Mouse (Mus musculus) MEL (cell line): ENCODE measurements around the gene Bmp7. TPM values are rescaled to one million over a fixed set of nuclear protein-coding genes. Genes with fewer than 3 reads are reported as not detected.

Source experiments
- DNase-seq: peaks from one replicate; pipeline ENCODE4 v3.0.0; 2011; ENCODE audit warnings: low read depth, low spot score
- H3K27ac ChIP-seq: 2 replicates; pipeline ENCODE4 v1.5.1; 2012; ENCODE audit warnings: low read depth, mild to moderate bottlenecking, control low read depth, low read length, moderate library complexity; ENCODE audit not compliant: control insufficient read depth
- H3K27me3 ChIP-seq, 2 experiments: fragments of 150-350 bp in 1 of 2; sonication (generic) in 1 of 2; 2 replicates each; pipeline ENCODE4 v1.6.1; 2012; ENCODE audit warnings: low read length in 2 of 2, mild to moderate bottlenecking in 2 of 2, improper control_type of control experiment in 1 of 2, moderate library complexity in 1 of 2; ENCODE audit not compliant: insufficient read depth in 2 of 2, control insufficient read depth in 1 of 2
- H3K36me3 ChIP-seq, 2 experiments: 2 replicates each; pipeline ENCODE4 v1.6.1; 2012 to 2014; ENCODE audit warnings: low read length in 2 of 2, improper control_type of control experiment in 1 of 2, inconsistent platforms in 1 of 2, mild to moderate bottlenecking in 1 of 2; ENCODE audit not compliant: insufficient read depth in 2 of 2, control insufficient read depth in 1 of 2
- H3K4me1 ChIP-seq, 2 experiments: fragments of 150-350 bp in 1 of 2; sonication (generic) in 1 of 2; 2 replicates each; pipeline ENCODE4 v1.6.1; 2012; ENCODE audit warnings: low read length in 2 of 2, improper control_type of control experiment in 1 of 2, mild to moderate bottlenecking in 1 of 2; ENCODE audit not compliant: insufficient read depth in 2 of 2, control insufficient read depth in 1 of 2
- H3K4me3 ChIP-seq, 2 experiments: fragments of 150-350 bp in 1 of 2; sonication (generic) in 1 of 2; 2 replicates each; pipeline ENCODE4 v1.5.1; 2012; ENCODE audit warnings: low read depth in 2 of 2, low read length in 2 of 2, mild to moderate bottlenecking in 2 of 2, moderate library complexity in 2 of 2, control low read depth in 1 of 2, improper control_type of control experiment in 1 of 2; ENCODE audit not compliant: control insufficient read depth in 1 of 2, insufficient read depth in 1 of 2
- H3K79me2 ChIP-seq: 2 replicates; pipeline ENCODE4 v1.6.1; 2012; ENCODE audit warnings: mild to moderate bottlenecking, low read length, moderate library complexity; ENCODE audit not compliant: control insufficient read depth, poor library complexity, insufficient read depth
- H3K9ac ChIP-seq: 2 replicates; pipeline ENCODE4 v1.6.1; 2012; ENCODE audit warnings: low read depth, mild to moderate bottlenecking, control low read depth, low read length, moderate library complexity; ENCODE audit not compliant: control insufficient read depth, poor library complexity, severe bottlenecking
- H3K9me3 ChIP-seq: fragments of 150-350 bp; sonication (generic); replicated peaks from 2 replicates; pipeline ENCODE4 v1.6.1; 2012; ENCODE audit warnings: mild to moderate bottlenecking, low read length, improper control_type of control experiment, moderate library complexity; ENCODE audit not compliant: insufficient read depth
- BHLHE40 ChIP-seq: IDR thresholded peaks from 2 replicates; pipeline ENCODE4 v1.6.1; 2012; ENCODE audit warnings: low read depth, mild to moderate bottlenecking, inconsistent platforms, low read length, improper control_type of control experiment, borderline replicate concordance
- CHD2 ChIP-seq: IDR thresholded peaks from 2 replicates; pipeline ENCODE4 v1.6.1; 2011; ENCODE audit warnings: low read length, improper control_type of control experiment
- CTCF ChIP-seq, 3 experiments: IDR thresholded peaks in 2 of 3; conservative IDR thresholded peaks in 1 of 3; 2 replicates each; pipeline ENCODE4 v1.5.1; 2011 to 2012; ENCODE audit warnings: low read length in 3 of 3, low read depth in 2 of 3, mild to moderate bottlenecking in 2 of 3, improper control_type of control experiment in 1 of 3, inconsistent platforms in 1 of 3, mixed read lengths in 1 of 3, moderate library complexity in 1 of 3; ENCODE audit not compliant: control insufficient read depth in 1 of 3, insufficient read depth in 1 of 3, poor library complexity in 1 of 3, severe bottlenecking in 1 of 3
- E2F4 ChIP-seq: IDR thresholded peaks from 2 replicates; pipeline ENCODE4 v1.6.1; 2011; ENCODE audit warnings: low read depth, low read length, improper control_type of control experiment, borderline replicate concordance
- ELF1 ChIP-seq: IDR thresholded peaks from 2 replicates; pipeline ENCODE4 v1.6.1; 2014; ENCODE audit warnings: low read depth, mild to moderate bottlenecking, inconsistent platforms, low read length, improper control_type of control experiment, moderate library complexity
- ETS1 ChIP-seq: IDR thresholded peaks from 2 replicates; pipeline ENCODE4 v1.6.1; 2012; ENCODE audit warnings: low read depth, mild to moderate bottlenecking, inconsistent platforms, low read length, improper control_type of control experiment, moderate library complexity
- GABPA ChIP-seq: IDR thresholded peaks from 2 replicates; pipeline ENCODE4 v1.6.1; 2012; ENCODE audit warnings: low read depth, mild to moderate bottlenecking, inconsistent platforms, low read length, improper control_type of control experiment, moderate library complexity
- JUND ChIP-seq: IDR thresholded peaks from 2 replicates; pipeline ENCODE4 v1.6.1; 2011; ENCODE audit warnings: low read depth, mild to moderate bottlenecking, improper control_type of control experiment, low read length
- KAT2A ChIP-seq: conservative IDR thresholded peaks from 2 replicates; pipeline ENCODE4 v1.6.1; 2012; ENCODE audit warnings: low read depth, low read length, improper control_type of control experiment, inconsistent platforms
- MYB ChIP-seq: IDR thresholded peaks from 2 replicates; pipeline ENCODE4 v1.6.1; 2011; ENCODE audit warnings: mild to moderate bottlenecking, low read depth, low read length, improper control_type of control experiment
- NELFE ChIP-seq: IDR thresholded peaks from 2 replicates; pipeline ENCODE4 v1.6.1; 2011; ENCODE audit warnings: low read depth, low read length, improper control_type of control experiment
- POLR2A ChIP-seq, 2 experiments: IDR thresholded peaks; 2 replicates each; pipeline ENCODE4 v1.6.1; 2011 to 2012; ENCODE audit warnings: low read length in 2 of 2, mild to moderate bottlenecking in 2 of 2, control low read depth in 1 of 2, improper control_type of control experiment in 1 of 2, low read depth in 1 of 2, moderate library complexity in 1 of 2; ENCODE audit not compliant: control insufficient read depth in 1 of 2, insufficient read depth in 1 of 2, poor library complexity in 1 of 2
- POLR2AphosphoS5 ChIP-seq: IDR thresholded peaks from 2 replicates; pipeline ENCODE4 v1.6.1; 2012; ENCODE audit warnings: low read depth, borderline replicate concordance, mild to moderate bottlenecking, inconsistent platforms, low read length, moderate library complexity, mixed read lengths
- SMC3 ChIP-seq: IDR thresholded peaks from 2 replicates; pipeline ENCODE4 v1.6.1; 2011; ENCODE audit warnings: low read depth, low read length, improper control_type of control experiment
- ZC3H11A ChIP-seq: IDR thresholded peaks from 2 replicates; pipeline ENCODE4 v1.6.1; 2012; ENCODE audit warnings: low read depth, mild to moderate bottlenecking, inconsistent platforms, low read length, improper control_type of control experiment
- ZKSCAN1 ChIP-seq: IDR thresholded peaks from 2 replicates; pipeline ENCODE4 v1.6.1; 2012; ENCODE audit warnings: low read depth, mild to moderate bottlenecking, inconsistent platforms, low read length, improper control_type of control experiment, moderate library complexity
- ZMIZ1 ChIP-seq: IDR thresholded peaks from 2 replicates; pipeline ENCODE4 v1.6.1; 2012; ENCODE audit warnings: low read depth, mild to moderate bottlenecking, inconsistent platforms, low read length, improper control_type of control experiment, moderate library complexity
- ZNF384 ChIP-seq: IDR thresholded peaks from 2 replicates; pipeline ENCODE4 v1.6.1; 2012; ENCODE audit warnings: low read depth, mild to moderate bottlenecking, inconsistent platforms, low read length, improper control_type of control experiment
- polyA plus RNA-seq, 2 experiments: library from polyadenylated mRNA; stranded (reverse) in 1 of 2; unstranded in 1 of 2; fragments of >175 nt in 1 of 2; fragments of >200 nt in 1 of 2; gene quantifications; 2 replicates each; pipeline versions ENCODE4 v1.2.1 to v1.2.4; 2012; ENCODE audit warnings: low replicate concordance in 2 of 2, low read depth in 1 of 2; ENCODE audit not compliant: insufficient read length in 2 of 2, insufficient read depth in 1 of 2, missing spikeins in 1 of 2
- total RNA-seq: library from RNA; depleted of rRNA; stranded (reverse); fragments of 300-350 nt; gene quantifications from 2 replicates; pipeline ENCODE4 v1.2.3, GENCODE M21; 2012

Bmp7 gene
- total and polyA plus RNA-seq, 3 experiments: not detected

DNA sequence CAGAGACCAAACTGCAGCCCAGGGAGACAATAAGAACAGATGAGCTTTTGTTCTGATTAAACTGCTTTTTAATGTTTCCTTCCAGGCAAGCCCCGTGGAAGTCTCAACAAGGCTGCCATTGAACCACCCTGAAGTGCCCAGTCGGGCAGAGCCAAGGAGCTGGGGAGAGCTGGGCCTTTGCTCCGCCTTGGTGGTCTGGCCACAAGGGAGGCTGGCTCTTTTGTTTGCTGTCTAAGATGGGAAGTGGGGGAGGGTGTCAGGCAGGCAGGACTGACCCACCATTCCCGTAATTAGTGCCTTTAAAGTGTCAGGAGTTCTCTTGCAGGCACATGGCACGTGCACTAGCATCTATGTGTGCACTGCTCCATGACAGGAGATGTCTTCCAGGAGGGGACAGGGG is 18.5 kb upstream of the Bmp7 start:
- DNase-seq: no peak

DNA sequence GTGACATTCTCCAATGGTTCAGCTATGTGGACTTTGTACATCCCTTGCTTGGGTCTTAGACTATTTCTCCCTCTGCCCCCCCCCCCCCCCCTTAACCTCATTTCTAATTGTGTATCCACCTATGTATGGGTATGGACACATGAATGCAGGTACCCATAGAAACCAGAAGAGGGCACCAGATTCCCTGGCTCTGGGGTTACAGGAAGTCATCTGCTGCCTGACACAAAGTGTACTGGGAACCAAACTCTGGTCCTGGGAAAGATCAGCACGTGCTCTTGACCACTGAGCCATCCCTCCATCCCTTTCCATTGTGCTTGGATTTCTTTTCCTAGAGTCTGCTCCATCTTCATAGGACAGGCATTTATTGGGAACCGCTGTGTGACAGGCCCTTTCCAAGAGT is 11.9 kb upstream of the Bmp7 start:
- Histone ChIP-seq H3K9ac (no peak overlapping the region), H3K79me2 (no peaks in the 10 kb centered on the region), H3K36me3 (no peaks in the 10 kb centered on the region), H3K27ac (no peak overlapping the region), H3K9me3 (no peaks in the 10 kb centered on the region), H3K27me3 (no peaks in the 10 kb centered on the region), H3K4me1 (no peaks in the 10 kb centered on the region), H3K4me3 (no peak overlapping the region)
- TF ChIP-seq CTCF (IDR thresholded peaks at IDR 0.05 in 2 of 3, conservative IDR thresholded peaks at IDR 0.05 in 1 of 3; ENCODE audit: control insufficient read depth in 1 of 3, insufficient read depth in 1 of 3, low read depth in 2 of 3, low read length in 3 of 3, poor library complexity in 1 of 3, severe bottlenecking in 1 of 3) (peak in 1 of 3 experiments; percentile 1; a peak in 1 of 6 replicates), ZMIZ1 (no peak)
- no peak for DNase-seq

More for the DNA sequence above, 18.5 kb upstream of the Bmp7 start:
- Histone ChIP-seq H3K27me3 (no peaks in the 10 kb centered on the region), H3K36me3 (no peaks in the 10 kb centered on the region), H3K79me2 (no peaks in the 10 kb centered on the region), H3K9ac (no peak overlapping the region), H3K4me1 (no peaks in the 10 kb centered on the region), H3K27ac (no peak overlapping the region), H3K9me3 (no peaks in the 10 kb centered on the region), H3K4me3 (no peak overlapping the region)
- no peak for TF ChIP-seq SMC3
- no peak for TF ChIP-seq MYB
- TF ChIP-seq E2F4: no peak
- no peak for TF ChIP-seq GABPA
- no peak for TF ChIP-seq ETS1
- no peak for TF ChIP-seq ELF1
- no peak for TF ChIP-seq CHD2
- TF ChIP-seq KAT2A: no peak
- no peak for TF ChIP-seq ZNF384
- TF ChIP-seq POLR2AphosphoS5: no peak
- no peak for TF ChIP-seq ZC3H11A
- TF ChIP-seq NELFE: no peak
- no peak for TF ChIP-seq CTCF (IDR thresholded peaks at IDR 0.05 in 2 of 3, conservative IDR thresholded peaks at IDR 0.05 in 1 of 3; ENCODE audit: control insufficient read depth in 1 of 3, insufficient read depth in 1 of 3, low read depth in 2 of 3, low read length in 3 of 3, poor library complexity in 1 of 3, severe bottlenecking in 1 of 3)
- no peak for TF ChIP-seq POLR2A (IDR thresholded peaks at IDR 0.05; ENCODE audit: control insufficient read depth in 1 of 2, insufficient read depth in 1 of 2, low read depth in 1 of 2, low read length in 2 of 2, poor library complexity in 1 of 2)
- TF ChIP-seq BHLHE40: no peak
- no peak for TF ChIP-seq ZKSCAN1
- no peak for TF ChIP-seq JUND
